Mouse (Mus musculus): ENCODE results near the gene Uba7.

Uba7 gene

GRCm38 (mm10) chr9:107975399-107976386 is at the start of gene Uba7:
Gene Uba7, plus strand, starts transcription at chr9:107975505.
- DNase-seq (ENCODE audit: low spot score): peak; percentile 67

GRCm38 (mm10) chr9:107926920-107927420 is 48.3 kb upstream of the Uba7 start:
- no peak for DNase-seq (ENCODE audit: low spot score)

- no peak for DNase-seq (ENCODE audit: low spot score)
These were observed 47.6 kb upstream of the Uba7 start for GRCm38 (mm10) chr9:107927749-107928148.

GRCm38 (mm10) chr9:107928169-107928568 is 47.1 kb upstream of the Uba7 start, which contains the start of gene Actl11:
Gene Actl11, plus strand, starts transcription at chr9:107928469.
- no peak for DNase-seq (ENCODE audit: low spot score)

- DNase-seq (ENCODE audit: low spot score): no peak
These were observed 43.1 kb upstream of the Uba7 start for GRCm38 (mm10) chr9:107932221-107932620.

- DNase-seq (ENCODE audit: low spot score): no peak
These were observed 41.2 kb upstream of the Uba7 start for GRCm38 (mm10) chr9:107934146-107934545.

- no peak for DNase-seq (ENCODE audit: low spot score)
These were observed 39.9 kb upstream of the Uba7 start, which contains the start of gene Camkv for GRCm38 (mm10) chr9:107935374-107935773. Gene Camkv, plus strand, starts transcription at chr9:107935674.

GRCm38 (mm10) chr9:107935790-107936214 is 39.5 kb upstream of the Uba7 start:
- no peak for DNase-seq (ENCODE audit: low spot score)

- DNase-seq (ENCODE audit: low spot score): no peak
These were observed 39.0 kb upstream of the Uba7 start for GRCm38 (mm10) chr9:107936215-107936822.

GRCm38 (mm10) chr9:107936831-107937230 is 38.5 kb upstream of the Uba7 start:
- no peak for DNase-seq (ENCODE audit: low spot score)

GRCm38 (mm10) chr9:107947241-107948194 is 27.8 kb upstream of the Uba7 start:
- peak; percentile 33 for DNase-seq (ENCODE audit: low spot score)

GRCm38 (mm10) chr9:107949184-107949921 is 26.0 kb upstream of the Uba7 start:
- no peak for DNase-seq (ENCODE audit: low spot score)

GRCm38 (mm10) chr9:107949922-107950235 is 25.4 kb upstream of the Uba7 start, which contains the start of gene Traip:
Gene Traip, plus strand, starts transcription at chr9:107950136.
- DNase-seq (ENCODE audit: low spot score): no peak

GRCm38 (mm10) chr9:107950460-107951355 is 24.6 kb upstream of the Uba7 start:
- DNase-seq (ENCODE audit: low spot score): peak; percentile 81

- no peak for DNase-seq (ENCODE audit: low spot score)
These were observed 19.6 kb upstream of the Uba7 start for GRCm38 (mm10) chr9:107955613-107956289.

GRCm38 (mm10) chr9:107957141-107957540 is 18.2 kb upstream of the Uba7 start:
- no peak for DNase-seq (ENCODE audit: low spot score)

GRCm38 (mm10) chr9:107959896-107960295 is 15.4 kb upstream of the Uba7 start:
- DNase-seq (ENCODE audit: low spot score): no peak

GRCm38 (mm10) chr9:107960928-107961327 is 14.4 kb upstream of the Uba7 start:
- no peak for DNase-seq (ENCODE audit: low spot score)

- no peak for DNase-seq (ENCODE audit: low spot score)
These were observed 13.9 kb upstream of the Uba7 start for GRCm38 (mm10) chr9:107961351-107961762.
